Mouse (Mus musculus): ENCODE data around the gene Rhox2a.
"Not testable (repeated sequence)": the region's sequence is repeated elsewhere in the genome, so short reads cannot be mapped to it uniquely, and the experiment has no call there.

The Rhox2a gene

GRCm38 (mm10) chrX:37244676-37245075, at the start of gene Rhox2a:
TSS of gene Rhox2a (plus strand) at chrX:37244976.
- DNase-seq (ENCODE audit: low read depth, low spot score), result not testable (repeated sequence)

GRCm38 (mm10) chrX:37198676-37199075, 46.1 kb upstream of the Rhox2a start:
- DNase-seq (ENCODE audit: low read depth, low spot score), result no peak

GRCm38 (mm10) chrX:37210941-37211340, 33.8 kb upstream of the Rhox2a start, which contains the start of gene Gm9:
TSS of gene Gm9 (minus strand) at chrX:37211041.
- DNase-seq (ENCODE audit: low read depth, low spot score), result no peak

GRCm38 (mm10) chrX:37222158-37222557, 22.6 kb upstream of the Rhox2a start, which contains the start of gene Rhox1:
TSS of gene Rhox1 (minus strand) at chrX:37222258.
- DNase-seq (ENCODE audit: low read depth, low spot score), result not testable (repeated sequence)

GRCm38 (mm10) chrX:37249619-37250018, 4.8 kb downstream of the Rhox2a start, which contains the start of gene Rhox3a:
TSS of gene Rhox3a (plus strand) at chrX:37249919.
- not testable (repeated sequence) for DNase-seq (ENCODE audit: low read depth, low spot score)

- not testable (repeated sequence) for DNase-seq (ENCODE audit: low read depth, low spot score)
Measured at GRCm38 (mm10) chrX:37265038-37265437, 20.3 kb downstream of the Rhox2a start, which contains the start of gene Rhox4a. TSS of gene Rhox4a (plus strand) at chrX:37265338.
